Comparison of ENCODE assay signal across 10 mouse cellular contexts in the genomic region with DNA sequence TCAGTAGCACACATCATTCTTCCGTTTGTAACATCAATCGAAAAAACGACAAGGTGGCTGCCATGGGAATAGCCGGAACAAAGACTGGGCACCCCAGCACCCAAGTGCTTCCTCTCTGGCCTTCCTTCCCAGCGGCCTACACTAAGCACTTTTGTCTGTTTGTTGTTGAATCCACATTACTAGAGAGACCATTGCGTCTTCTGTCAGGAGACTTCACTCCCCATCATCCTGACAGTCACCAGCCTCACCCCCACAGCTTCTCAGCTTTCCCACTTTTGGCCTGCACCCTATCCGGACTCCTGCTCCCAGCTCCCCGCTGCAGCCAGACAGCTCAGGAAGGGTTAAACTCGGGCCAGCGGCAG. TPM values are rescaled to one million over a fixed set of nuclear protein-coding genes. Genes with fewer than 3 reads are reported as not detected.
DNase-seq lines count a peak whose midpoint lies in the region; ATAC-seq and TF ChIP-seq lines count a peak whose summit lies in the region.
"Had no signal": no experiment of that assay in that cellular context is flagged by ENCODE, and none has a peak within 500 bp of the region (broad histone marks: within the 10 kb centered on the region; RNA-seq: fewer than 3 reads in every experiment).

No protein-coding gene starts in this region.

- no peak for DNase-seq in heart, adult 9 months (ENCODE audit: low spot score in 2 of 2)
- peak; percentile 8 for DNase-seq in forebrain, embryonic 14.5 days (ENCODE audit: low spot score)
- DNase-seq in thymus, postnatal 36 days = no peak
- DNase-seq in c-Kit-positive CD71-positive TER-119-positive erythroid progenitor cells, embryonic 14.5 days (ENCODE audit: low spot score) = no peak
- no peak for DNase-seq in adrenal gland, postnatal 14 days
- DNase-seq: gastrocnemius, postnatal 14 days had no signal

- no peak for TF ChIP-seq CTCF in E14TG2a.4 (conservative IDR thresholded peaks at IDR 0.05; ENCODE audit: low read length)

- H3K27me3 ChIP-seq in heart, embryonic 13.5 days (replicated peaks) = peaks cover 31% of the 10 kb centered on the region
- H3K27me3 ChIP-seq in E14TG2a.4 (ENCODE audit: insufficient read depth, low read length) = peaks cover 17% of the 10 kb centered on the region
- H3K27me3 ChIP-seq in forebrain, embryonic 14.5 days (replicated peaks; ENCODE audit: control insufficient read depth, insufficient read depth, low read length) = no peaks in the 10 kb centered on the region
- H3K27me3 ChIP-seq in limb, embryonic 13.5 days = no peaks in the 10 kb centered on the region

- H3K9me3 ChIP-seq in heart, embryonic 13.5 days = peaks cover 18% of the 10 kb centered on the region
- H3K9me3 ChIP-seq in E14TG2a.4 (ENCODE audit: low read length) = peaks cover 18% of the 10 kb centered on the region
- peaks cover 9% of the 10 kb centered on the region for H3K9me3 ChIP-seq in forebrain, embryonic 14.5 days (replicated peaks; ENCODE audit: control insufficient read depth, low read length)
- peaks cover 18% of the 10 kb centered on the region for H3K9me3 ChIP-seq in limb, embryonic 13.5 days

- peak overlapping the region; percentile 70 for H3K4me2 ChIP-seq in heart, embryonic 13.5 days
- peak overlapping the region; percentile 46 for H3K4me2 ChIP-seq in forebrain, embryonic 14.5 days (ENCODE audit: low read length)
- H3K4me2 ChIP-seq in limb, embryonic 13.5 days (replicated peaks) = peak overlapping the region; percentile 64

- peaks cover 10% of the 10 kb centered on the region for H3K4me1 ChIP-seq in heart, embryonic 13.5 days
- H3K4me1 ChIP-seq in E14TG2a.4 (replicated peaks; ENCODE audit: low read depth, low read length) = peaks cover 19% of the 10 kb centered on the region
- H3K4me1 ChIP-seq in forebrain, embryonic 14.5 days (ENCODE audit: control insufficient read depth, insufficient read depth, low read length) = peaks cover 15% of the 10 kb centered on the region
- peaks cover 12% of the 10 kb centered on the region for H3K4me1 ChIP-seq in limb, embryonic 13.5 days

- H3K9ac ChIP-seq in heart, embryonic 13.5 days = peak overlapping the region; percentile 65
- H3K9ac ChIP-seq in forebrain, embryonic 14.5 days (ENCODE audit: low read length) = peak overlapping the region; percentile 42; the same call in 1 of the 2 replicates
- H3K9ac ChIP-seq in limb, embryonic 13.5 days = peak overlapping the region; percentile 43

- peak overlapping the region; percentile 44 for H3K4me3 ChIP-seq in heart, embryonic 13.5 days
- 0 out of 2 replicates have a peak overlapping the region, but pooled peaks have one; percentile 53 for H3K4me3 ChIP-seq in E14TG2a.4 (replicated peaks; ENCODE audit: low read length)
- peak overlapping the region; percentile 13 for H3K4me3 ChIP-seq in forebrain, embryonic 14.5 days (ENCODE audit: low read depth, low read length)
- H3K4me3 ChIP-seq in limb, embryonic 13.5 days = peak overlapping the region; percentile 31

- no peaks in the 10 kb centered on the region for H3K36me3 ChIP-seq in heart, embryonic 13.5 days
- no peaks in the 10 kb centered on the region for H3K36me3 ChIP-seq in E14TG2a.4 (ENCODE audit: insufficient read depth, low read length)
- H3K36me3 ChIP-seq in forebrain, embryonic 14.5 days (ENCODE audit: control insufficient read depth, insufficient read depth, low read length) = no peaks in the 10 kb centered on the region
- no peaks in the 10 kb centered on the region for H3K36me3 ChIP-seq in limb, embryonic 13.5 days

- ATAC-seq in heart, embryonic 13.5 days (ENCODE audit: extremely low read depth, insufficient number of reproducible peaks, low FRiP score, low TSS enrichment) = no peak
- ATAC-seq in forebrain, embryonic 14.5 days = peak; percentile 59
- no peak for ATAC-seq in limb, embryonic 13.5 days (ENCODE audit: low FRiP score, low read depth)
- ATAC-seq: activated CD4-positive, CD25-positive, alpha-beta regulatory T cell, adult 4 months had no signal

- no peak overlapping the region for H3K27ac ChIP-seq in heart, embryonic 13.5 days (replicated peaks)
- peak overlapping the region; percentile 74 for H3K27ac ChIP-seq in forebrain, embryonic 14.5 days (ENCODE audit: low read depth, low read length)
- no peak overlapping the region for H3K27ac ChIP-seq in limb, embryonic 13.5 days

- 13% methylated on average over 10 of the region's 10 CpGs for WGBS in heart, embryonic 13.5 days
- 1% methylated on average over 10 of the region's 10 CpGs for WGBS in forebrain, embryonic 14.5 days
- WGBS in limb, embryonic 13.5 days = 15% methylated on average over 10 of the region's 10 CpGs

RNA-seq across cellular contexts. Expression of a gene that starts 48.1 kb away (rescaled TPM):
- polyA plus RNA-seq in heart, embryonic 13.5 days (2015; fragmentation: Nextera tagmentation; extraction: Ambion mirVana) = 425 and 468 TPM in 2 replicates
- polyA plus RNA-seq in forebrain, embryonic 14.5 days (2014; fragmentation: Nextera tagmentation; extraction: Ambion mirVana) = 510 and 595 TPM in 2 replicates
- polyA plus RNA-seq in limb, embryonic 13.5 days (2015; fragmentation: Nextera tagmentation; extraction: Ambion mirVana) = 791 and 827 TPM in 2 replicates
- 552 and 628 TPM in 2 replicates for total RNA-seq in adrenal gland, postnatal 14 days (2021)
